ENCODE assay signal across 11 mouse cellular contexts in the genomic region with DNA sequence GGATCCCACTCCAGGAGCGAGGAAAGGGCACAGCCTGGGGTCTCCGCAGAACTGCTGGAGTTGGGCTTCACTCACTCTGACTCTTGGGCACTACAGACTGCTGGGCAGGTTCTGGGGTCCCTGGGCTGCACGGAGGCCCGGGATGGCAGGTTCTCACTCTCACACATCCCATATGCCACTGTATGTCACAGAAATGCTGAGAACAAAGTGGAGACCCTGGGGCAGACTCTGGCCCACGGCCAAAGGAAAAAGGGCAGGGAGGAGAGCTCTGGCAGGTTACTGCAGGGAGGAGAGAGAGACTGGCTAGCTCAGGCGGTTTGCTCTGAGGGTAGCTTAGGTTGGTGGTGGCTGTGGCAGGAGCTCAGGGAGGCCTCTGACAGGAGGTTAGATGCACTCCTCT. TPM values are rescaled to one million over a fixed set of nuclear protein-coding genes. Genes with fewer than 3 reads are reported as not detected.
DNase-seq lines count a peak whose midpoint lies in the region; ATAC-seq lines count a peak whose summit lies in the region.
"Had no signal": no experiment of that assay in that cellular context is flagged by ENCODE, and none has a peak within 500 bp of the region (broad histone marks: within the 10 kb centered on the region; RNA-seq: fewer than 3 reads in every experiment).

No protein-coding gene starts in this region.

- 47% methylated on average over 6 of the region's 6 CpGs for WGBS in heart, embryonic 13.5 days
- WGBS in forebrain, embryonic 16.5 days: 33% methylated on average over 6 of the region's 6 CpGs
- 42% methylated on average over 6 of the region's 6 CpGs for WGBS in midbrain, embryonic 15.5 days
- WGBS in intestine, embryonic 15.5 days: 86% methylated on average over 6 of the region's 6 CpGs

- no peak overlapping the region for H3K4me3 ChIP-seq in heart, embryonic 13.5 days
- H3K4me3 ChIP-seq in forebrain, embryonic 16.5 days (replicated peaks; ENCODE audit: low read length): no peak overlapping the region
- no peak overlapping the region for H3K4me3 ChIP-seq in midbrain, embryonic 15.5 days
- no peak overlapping the region for H3K4me3 ChIP-seq in intestine, embryonic 15.5 days (replicated peaks)
- H3K4me3 ChIP-seq: heart, adult 2 months had no signal

- no peak overlapping the region for H3K4me2 ChIP-seq in heart, embryonic 13.5 days
- no peak overlapping the region for H3K4me2 ChIP-seq in forebrain, embryonic 16.5 days (ENCODE audit: low read length)
- no peak overlapping the region for H3K4me2 ChIP-seq in midbrain, embryonic 15.5 days
- no peak overlapping the region for H3K4me2 ChIP-seq in intestine, embryonic 15.5 days (replicated peaks)
- H3K4me2 ChIP-seq: lung, embryonic 14.5 days had no signal

- H3K27me3 ChIP-seq in heart, embryonic 13.5 days (replicated peaks): no peaks in the 10 kb centered on the region
- no peaks in the 10 kb centered on the region for H3K27me3 ChIP-seq in forebrain, embryonic 16.5 days (replicated peaks; ENCODE audit: control insufficient read depth, insufficient read depth, low read length)
- no peaks in the 10 kb centered on the region for H3K27me3 ChIP-seq in midbrain, embryonic 15.5 days (replicated peaks)
- H3K27me3 ChIP-seq in intestine, embryonic 15.5 days (replicated peaks): no peaks in the 10 kb centered on the region

- H3K36me3 ChIP-seq in heart, embryonic 13.5 days: no peaks in the 10 kb centered on the region
- H3K36me3 ChIP-seq in forebrain, embryonic 16.5 days (ENCODE audit: control insufficient read depth, insufficient read depth): no peaks in the 10 kb centered on the region
- H3K36me3 ChIP-seq in midbrain, embryonic 15.5 days (replicated peaks): no peaks in the 10 kb centered on the region
- no peaks in the 10 kb centered on the region for H3K36me3 ChIP-seq in intestine, embryonic 15.5 days

- no peaks in the 10 kb centered on the region for H3K9me3 ChIP-seq in heart, embryonic 13.5 days
- no peaks in the 10 kb centered on the region for H3K9me3 ChIP-seq in forebrain, embryonic 16.5 days (ENCODE audit: control insufficient read depth, low read length)
- H3K9me3 ChIP-seq in midbrain, embryonic 15.5 days: no peaks in the 10 kb centered on the region
- no peaks in the 10 kb centered on the region for H3K9me3 ChIP-seq in intestine, embryonic 15.5 days

- DNase-seq in heart, postnatal 4 days: no peak
- DNase-seq in cerebellum, postnatal 25 days: peak; percentile 35 to 51
- DNase-seq in layer of hippocampus, postnatal 14 days (ENCODE audit: low spot score in 2 of 2): no peak
- DNase-seq: adrenal gland, postnatal 25 days; heart, adult 2 months; kidney, postnatal 36 days; lung, embryonic 14.5 days had no signal

- no peak for ATAC-seq in heart, embryonic 13.5 days (ENCODE audit: extremely low read depth, insufficient number of reproducible peaks, low FRiP score, low TSS enrichment)
- peak; percentile 39 for ATAC-seq in forebrain, embryonic 16.5 days
- peak; percentile 60; the same call in 1 of the 2 replicates for ATAC-seq in midbrain, embryonic 15.5 days (replicated peaks)
- ATAC-seq in intestine, embryonic 15.5 days: no peak

- H3K9ac ChIP-seq in heart, embryonic 13.5 days: peak overlapping the region; percentile 6; the same call in 1 of the 2 replicates
- no peak overlapping the region for H3K9ac ChIP-seq in forebrain, embryonic 16.5 days (replicated peaks; ENCODE audit: low read depth, low read length)
- no peak overlapping the region for H3K9ac ChIP-seq in midbrain, embryonic 15.5 days
- H3K9ac ChIP-seq in intestine, embryonic 15.5 days: no peak overlapping the region
- H3K9ac ChIP-seq: lung, embryonic 14.5 days had no signal

- H3K4me1 ChIP-seq in heart, embryonic 13.5 days: peaks cover 39% of the 10 kb centered on the region
- H3K4me1 ChIP-seq in forebrain, embryonic 16.5 days (replicated peaks; ENCODE audit: control insufficient read depth, insufficient read depth, low read length): peaks cover 31% of the 10 kb centered on the region
- peaks cover 31% of the 10 kb centered on the region for H3K4me1 ChIP-seq in midbrain, embryonic 15.5 days
- no peaks in the 10 kb centered on the region; the same call in 1 of the 2 replicates for H3K4me1 ChIP-seq in intestine, embryonic 15.5 days (replicated peaks)

- peak overlapping the region; percentile 50; the same call in 1 of the 2 replicates for H3K27ac ChIP-seq in heart, embryonic 13.5 days (replicated peaks)
- H3K27ac ChIP-seq in forebrain, embryonic 16.5 days (ENCODE audit: low read length): peak overlapping the region; percentile 53
- H3K27ac ChIP-seq in midbrain, embryonic 15.5 days: 0 out of 2 replicates have a peak overlapping the region, but pooled peaks have one; percentile 71
- H3K27ac ChIP-seq in intestine, embryonic 15.5 days: no peak overlapping the region
- H3K27ac ChIP-seq: heart, adult 2 months had no signal

RNA-seq across cellular contexts. Expression of a gene that starts 15.8 kb away (rescaled TPM):
- polyA plus RNA-seq in heart, embryonic 13.5 days (2015; fragmentation: Nextera tagmentation; extraction: Ambion mirVana): 27.8 and 33.6 TPM in 2 replicates
- 10 to 100 TPM; 55.1 to 58.6 TPM for total RNA-seq in heart, postnatal 4 days (2021)
- 118 and 119 TPM in 2 replicates for polyA plus RNA-seq in forebrain, embryonic 16.5 days (2015; fragmentation: Nextera tagmentation; extraction: Ambion mirVana)
- polyA plus RNA-seq in midbrain, embryonic 15.5 days (2015; fragmentation: Nextera tagmentation; extraction: Ambion mirVana): 112 and 126 TPM in 2 replicates
- 25.1 and 26.9 TPM in 2 replicates for polyA plus RNA-seq in intestine, embryonic 15.5 days (2015; fragmentation: Nextera tagmentation; extraction: Ambion mirVana)
- 100 to 1,000 TPM; 271 to 273 TPM for total RNA-seq in layer of hippocampus, postnatal 14 days (2021)

Comparison
In these comparisons a context has a peak if more than half of its experiments do, and no peak if none do; other contexts are left out.
1. ATAC-seq: peak in forebrain, embryonic 16.5 days (single experiment) and midbrain, embryonic 15.5 days (single experiment); none in heart, embryonic 13.5 days (single experiment) and intestine, embryonic 15.5 days (single experiment).
2. DNase-seq: peak in cerebellum, postnatal 25 days (2 of 2); none in heart, postnatal 4 days (single experiment) and layer of hippocampus, postnatal 14 days (0 of 2).